Mouse (Mus musculus) E14TG2a.4 (cell line): ENCODE measurements around the gene Tubb4b.
A peak's percentile ranks its signal among the peaks of the same experiment; 100 is the strongest.

Source experiments
- H3K27me3 ChIP-seq: 2 replicates; pipeline ENCODE4 v1.6.1; 2014; ENCODE audit warnings: low read length, control low read depth; ENCODE audit not compliant: insufficient read depth
- H3K36me3 ChIP-seq: 2 replicates; pipeline ENCODE4 v1.6.1; 2014; ENCODE audit warnings: low read length, control low read depth; ENCODE audit not compliant: insufficient read depth
- H3K4me1 ChIP-seq: replicated peaks from 2 replicates; pipeline ENCODE4 v1.6.1; 2014; ENCODE audit warnings: low read depth, low read length, control low read depth
- H3K4me3 ChIP-seq: replicated peaks from 2 replicates; pipeline ENCODE4 v1.5.1; 2014; ENCODE audit warnings: mild to moderate bottlenecking, low read length
- H3K9me3 ChIP-seq: 2 replicates; pipeline ENCODE4 v1.6.1; 2014; ENCODE audit warnings: low read length, control low read depth
- CTCF ChIP-seq: conservative IDR thresholded peaks from 2 replicates; pipeline ENCODE4 v1.5.1; 2014; ENCODE audit warnings: low read length
- NANOG ChIP-seq: IDR thresholded peaks from 2 replicates; pipeline ENCODE4 v1.6.1; 2014; ENCODE audit warnings: borderline replicate concordance, low read length, mixed read lengths
- POU5F1 ChIP-seq: IDR thresholded peaks from 2 replicates; pipeline ENCODE4 v1.6.1; 2014; ENCODE audit warnings: low read length, borderline replicate concordance

Tubb4b gene

DNA sequence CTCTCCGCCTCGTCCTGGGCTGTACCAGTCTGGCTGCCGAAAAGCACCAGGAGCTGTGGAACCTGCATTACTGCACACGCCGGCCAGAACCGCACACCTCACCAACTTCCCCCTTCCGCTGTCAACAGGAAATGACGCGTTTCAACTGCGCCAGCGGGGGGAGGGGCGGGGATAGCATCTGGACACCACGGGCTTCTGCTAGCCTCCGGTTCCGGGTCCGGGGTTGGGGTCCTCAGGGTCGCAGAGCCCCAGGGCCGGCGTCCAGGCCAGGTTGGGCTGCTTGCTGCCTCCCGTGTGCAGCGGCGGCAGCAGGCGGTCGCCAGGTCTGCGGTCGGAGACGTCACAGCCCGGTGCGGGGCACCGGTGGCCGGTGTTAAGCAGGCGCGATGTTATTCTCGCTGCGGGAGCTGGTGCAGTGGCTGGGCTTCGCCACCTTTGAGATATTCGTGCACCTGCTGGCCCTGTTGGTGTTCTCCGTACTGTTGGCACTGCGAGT lies 30.8 kb upstream of the Tubb4b start, which contains the start of gene Tmem203:
Gene Tmem203, plus strand, starts transcription at position 156 of the 496 bp plus-strand sequence.
- H3K9me3 ChIP-seq: no peaks in the 10 kb centered on the region
- H3K36me3 ChIP-seq: peaks cover 39% of the 10 kb centered on the region
- TF ChIP-seq NANOG (no peak), CTCF (no peak), POU5F1 (no peak)
- H3K4me3 ChIP-seq: peak within 1 kb of the TSS; percentile 100
- peaks cover 45% of the 10 kb centered on the region for H3K4me1 ChIP-seq
- H3K27me3 ChIP-seq: no peaks in the 10 kb centered on the region

DNA sequence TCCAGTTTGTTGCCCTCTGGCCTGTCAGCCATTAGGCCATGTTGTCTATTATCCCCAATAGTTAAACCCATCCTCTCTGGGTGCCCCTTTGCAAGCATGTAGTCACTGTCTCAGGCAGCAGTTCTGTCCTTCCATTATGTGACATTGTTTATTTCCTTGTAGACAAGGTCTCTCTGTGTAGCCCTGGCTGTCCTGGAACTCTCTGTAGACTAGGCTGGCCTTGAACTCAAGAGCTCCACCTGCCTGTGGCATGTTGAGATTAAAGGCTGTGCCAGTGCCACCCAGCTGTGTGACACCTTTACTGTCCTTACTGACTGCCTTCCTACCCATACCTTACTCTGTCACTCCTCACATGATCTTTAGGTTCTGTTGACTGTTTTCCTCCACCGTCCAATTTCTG lies 27.8 kb upstream of the Tubb4b start:
- H3K4me1 ChIP-seq: peaks cover 69% of the 10 kb centered on the region
- no peak overlapping the region for H3K4me3 ChIP-seq
- no peak; the same call in 1 of the 2 replicates for TF ChIP-seq CTCF
- no peak for TF ChIP-seq POU5F1
- no peak for TF ChIP-seq NANOG
- no peaks in the 10 kb centered on the region for H3K9me3 ChIP-seq
- H3K36me3 ChIP-seq: peaks cover 69% of the 10 kb centered on the region
- H3K27me3 ChIP-seq: no peaks in the 10 kb centered on the region

DNA sequence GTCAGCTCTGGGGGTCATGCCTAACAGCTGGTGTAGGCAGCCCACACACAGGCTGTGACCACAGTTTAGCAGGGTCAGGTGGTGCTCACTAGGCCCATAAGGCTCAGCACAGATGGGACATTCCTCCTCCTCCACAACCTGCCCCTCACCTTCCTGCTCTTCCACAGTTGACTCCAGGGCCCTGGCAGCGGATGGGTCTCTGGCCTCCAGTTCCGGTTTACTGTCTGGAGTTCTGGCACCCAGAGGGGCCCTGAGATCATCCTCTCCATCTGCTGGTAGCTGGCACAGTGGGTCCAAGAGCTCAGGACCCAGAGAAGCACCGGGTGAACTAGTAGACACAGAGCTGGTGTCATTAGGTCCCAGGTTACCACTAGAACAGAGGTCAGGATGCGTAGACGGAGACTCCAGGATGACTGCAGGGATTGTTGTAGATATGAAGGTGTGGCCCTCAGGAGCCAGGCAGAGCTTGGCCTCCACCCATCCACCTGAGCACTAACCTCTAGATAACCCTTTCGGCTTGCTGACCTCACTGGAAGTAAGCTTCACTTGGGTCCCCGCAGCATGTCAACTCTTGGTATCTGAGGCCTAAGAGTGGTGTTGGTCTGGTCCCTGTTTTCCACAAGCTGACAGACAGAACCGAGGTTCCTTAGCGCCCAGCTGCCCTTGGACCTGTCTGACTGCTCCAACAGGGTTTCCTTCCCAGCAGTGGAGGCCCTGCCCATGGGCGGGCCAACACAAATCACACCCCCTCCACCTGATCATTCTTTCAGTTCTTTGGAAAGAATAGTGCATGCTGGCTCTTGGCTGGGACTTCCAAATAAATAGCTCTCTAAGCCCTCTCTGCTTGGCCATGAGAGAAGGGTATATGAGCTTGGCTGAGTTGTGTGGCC lies 21.9 kb upstream of the Tubb4b start, which contains the start of gene AL732309.1:
Gene AL732309.1, minus strand, starts transcription at position 681 of the 890 bp plus-strand sequence.
- Histone ChIP-seq H3K36me3 (peaks cover 77% of the 10 kb centered on the region), H3K9me3 (no peaks in the 10 kb centered on the region), H3K4me3 (no peak within 1 kb of the TSS; the same call in 1 of the 2 replicates), H3K4me1 (peaks cover 78% of the 10 kb centered on the region), H3K27me3 (peaks cover 12% of the 10 kb centered on the region)
- TF ChIP-seq NANOG (no peak), POU5F1 (no peak), CTCF (no peak)

DNA sequence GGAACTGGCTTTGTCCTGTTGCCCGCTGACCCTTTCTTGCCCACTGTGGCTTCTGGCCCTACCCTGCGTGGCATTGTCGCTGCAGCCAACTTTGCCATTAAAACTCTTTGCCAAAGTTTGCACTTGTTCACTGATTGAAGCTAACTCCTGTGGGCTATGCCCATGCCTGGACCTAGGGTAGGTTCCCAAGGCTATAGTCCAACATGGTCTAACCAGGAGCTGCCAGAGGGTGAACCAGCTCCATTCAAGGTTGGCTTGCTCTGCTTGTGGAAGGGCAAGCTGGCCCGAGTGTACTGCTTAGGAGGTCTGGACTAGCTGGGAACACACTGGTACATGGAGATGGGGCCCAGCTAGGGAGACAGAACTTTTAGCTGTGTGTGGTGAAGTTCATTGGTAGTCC lies 19.6 kb upstream of the Tubb4b start:
- H3K4me3 ChIP-seq: no peak overlapping the region
- H3K27me3 ChIP-seq: peaks cover 15% of the 10 kb centered on the region
- H3K4me1 ChIP-seq: peaks cover 86% of the 10 kb centered on the region
- no peaks in the 10 kb centered on the region for H3K9me3 ChIP-seq
- no peak for TF ChIP-seq POU5F1
- no peak for TF ChIP-seq CTCF
- TF ChIP-seq NANOG: no peak
- H3K36me3 ChIP-seq: peaks cover 54% of the 10 kb centered on the region

DNA sequence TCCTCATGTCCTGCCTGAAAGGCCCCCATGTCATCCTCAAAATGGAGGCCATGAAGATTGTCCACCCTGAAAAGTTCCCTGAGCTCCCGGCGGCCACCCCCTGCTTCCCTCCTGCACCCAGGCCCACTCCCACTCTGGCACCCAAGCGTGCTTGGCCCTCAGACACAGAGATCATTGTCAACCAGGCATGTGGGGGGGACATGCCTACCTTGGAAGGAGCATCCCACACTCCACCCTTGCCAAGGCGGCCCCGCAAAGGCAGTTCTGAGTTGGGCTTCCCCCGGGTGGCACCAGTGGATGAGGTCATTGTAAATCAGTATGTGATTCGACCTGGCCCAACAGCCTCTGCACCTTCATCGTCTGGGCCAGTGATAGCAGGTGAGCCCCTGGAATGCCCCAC lies 18.8 kb upstream of the Tubb4b start:
- H3K4me1 ChIP-seq: peaks cover 85% of the 10 kb centered on the region
- H3K4me3 ChIP-seq: peak overlapping the region; percentile 78; the same call in 1 of the 2 replicates
- H3K36me3 ChIP-seq: peaks cover 46% of the 10 kb centered on the region
- TF ChIP-seq POU5F1 (no peak), CTCF (no peak), NANOG (no peak)
- H3K9me3 ChIP-seq: no peaks in the 10 kb centered on the region
- H3K27me3 ChIP-seq: peaks cover 15% of the 10 kb centered on the region

DNA sequence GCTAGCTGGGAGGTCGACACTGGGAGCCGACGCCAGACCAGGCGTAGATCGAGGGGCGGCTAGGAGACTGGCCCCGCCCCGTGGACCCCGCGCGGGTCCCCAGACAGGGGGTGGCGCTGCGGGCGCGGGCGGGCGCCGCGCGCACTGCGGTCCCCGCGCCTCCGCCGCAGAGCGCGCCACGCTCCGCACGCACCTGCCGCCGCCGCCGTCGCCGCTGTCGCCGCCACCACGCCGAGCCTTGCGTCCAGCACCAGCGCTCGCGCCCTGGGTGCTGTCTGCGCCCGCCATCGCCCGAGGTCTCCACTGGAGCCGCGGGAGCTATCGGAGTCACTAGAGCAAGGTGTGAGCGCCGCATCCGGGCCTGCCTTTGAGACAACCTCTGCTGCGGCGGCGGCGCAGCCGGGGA lies 17.6 kb upstream of the Tubb4b start, which contains the start of the genes Rnf208 and Cysrt1:
Gene Rnf208, plus strand, starts transcription at position 155 of the 406 bp plus-strand sequence.
Gene Cysrt1, minus strand, starts transcription at position 352 of the 406 bp plus-strand sequence.
- H3K36me3 ChIP-seq: peaks cover 34% of the 10 kb centered on the region
- H3K4me3 ChIP-seq: peak within 1 kb of the TSS; percentile 78
- H3K4me1 ChIP-seq: peaks cover 85% of the 10 kb centered on the region
- H3K27me3 ChIP-seq: peaks cover 15% of the 10 kb centered on the region
- no peak for TF ChIP-seq NANOG
- TF ChIP-seq POU5F1: no peak
- no peaks in the 10 kb centered on the region for H3K9me3 ChIP-seq

DNA sequence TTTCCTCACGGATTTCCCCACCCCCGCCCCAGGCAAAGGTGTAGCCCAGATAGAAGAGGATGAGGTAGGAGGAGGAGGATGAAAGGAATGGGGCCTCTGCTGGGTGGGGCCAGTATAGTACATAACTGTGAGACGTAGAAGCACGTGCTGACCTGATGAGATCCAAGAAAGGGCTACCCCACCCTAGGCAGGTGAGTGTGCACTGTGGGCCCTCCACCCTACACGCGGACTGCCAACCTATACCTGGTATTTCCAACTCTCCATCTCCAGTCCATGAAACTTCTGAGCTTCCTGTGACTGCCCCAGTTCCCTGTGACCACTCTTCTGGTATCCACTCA lies 16.9 kb upstream of the Tubb4b start:
- TF ChIP-seq NANOG (no peak), POU5F1 (no peak), CTCF (no peak)
- H3K9me3 ChIP-seq: no peaks in the 10 kb centered on the region
- peaks cover 85% of the 10 kb centered on the region for H3K4me1 ChIP-seq
- peak overlapping the region; percentile 78 for H3K4me3 ChIP-seq
- peaks cover 15% of the 10 kb centered on the region for H3K27me3 ChIP-seq
- peaks cover 27% of the 10 kb centered on the region for H3K36me3 ChIP-seq

DNA sequence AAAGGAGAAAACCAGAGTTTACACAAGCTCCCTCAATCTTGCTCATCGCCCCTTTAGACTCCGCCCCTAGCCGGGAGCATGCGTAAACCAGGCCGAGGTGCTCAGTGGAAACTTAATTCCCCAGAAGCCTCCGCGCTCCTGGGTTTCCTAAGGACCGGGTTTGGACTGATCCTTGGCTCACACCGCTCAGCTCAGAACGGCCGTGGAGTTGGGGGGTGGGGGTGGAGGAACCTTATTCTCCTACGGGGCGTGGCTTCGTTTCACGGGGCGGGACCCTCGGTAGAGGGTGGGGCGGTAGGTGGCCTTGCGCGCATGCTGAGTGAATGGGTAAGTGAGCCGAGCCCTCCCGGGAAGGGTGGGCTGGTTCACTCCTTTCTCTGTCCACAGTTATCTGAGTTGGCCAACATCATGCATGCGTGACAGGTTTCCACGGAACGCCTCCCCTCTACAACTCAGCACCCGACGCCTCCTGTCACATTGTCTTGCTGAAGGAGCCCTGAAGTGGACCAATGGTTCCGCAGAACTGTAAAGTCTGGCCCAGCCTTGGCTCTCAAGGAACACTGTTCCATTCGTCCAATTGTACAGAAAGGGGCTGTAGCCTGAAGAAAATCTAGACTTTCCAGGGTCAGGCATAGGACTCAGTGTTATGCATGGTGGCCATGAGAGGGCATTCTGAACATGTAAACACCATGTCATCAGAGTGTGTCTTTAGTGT lies 16.4 kb upstream of the Tubb4b start:
- Histone ChIP-seq H3K27me3 (peaks cover 15% of the 10 kb centered on the region), H3K36me3 (peaks cover 21% of the 10 kb centered on the region), H3K4me1 (peaks cover 85% of the 10 kb centered on the region), H3K4me3 (peak overlapping the region; percentile 78), H3K9me3 (no peaks in the 10 kb centered on the region)
- TF ChIP-seq NANOG (no peak), POU5F1 (no peak), CTCF (no peak)
